Mouse (Mus musculus) retina, embryonic 14.5 days (tissue): ENCODE measurements at regions not wholly inside any gene's neighbourhood (a gene's known extent, or its start where the extent isn't known, plus 50 kb on each side); places are given as distances from the start of the nearest gene placed in this dataset.

Experiments
- DNase-seq: peaks from one replicate; pipeline ENCODE4 v3.0.0-alpha.2; 2015; ENCODE audit warnings: low spot score

DNA sequence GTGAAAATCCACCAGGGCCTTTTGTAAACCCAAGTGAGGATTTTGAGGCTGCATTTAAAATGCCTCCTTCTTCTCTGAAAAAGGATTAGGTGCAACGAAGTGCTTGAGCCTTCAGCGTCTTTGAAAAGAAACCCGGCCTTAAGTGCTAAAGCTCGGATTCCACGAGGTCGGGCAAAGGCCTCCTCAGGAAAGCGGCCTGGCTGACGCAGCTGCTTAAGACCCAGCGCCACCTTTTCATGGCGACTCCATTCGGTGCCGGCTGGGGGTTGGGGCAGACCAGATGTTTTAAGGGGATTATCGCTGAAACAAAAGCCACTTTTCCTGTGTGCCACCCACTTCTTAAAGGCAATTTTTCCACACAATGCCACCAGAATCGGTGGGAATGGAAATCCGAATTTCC, 61.6 kb upstream of the 4932438H23Rik start:
- no peak for DNase-seq

DNA sequence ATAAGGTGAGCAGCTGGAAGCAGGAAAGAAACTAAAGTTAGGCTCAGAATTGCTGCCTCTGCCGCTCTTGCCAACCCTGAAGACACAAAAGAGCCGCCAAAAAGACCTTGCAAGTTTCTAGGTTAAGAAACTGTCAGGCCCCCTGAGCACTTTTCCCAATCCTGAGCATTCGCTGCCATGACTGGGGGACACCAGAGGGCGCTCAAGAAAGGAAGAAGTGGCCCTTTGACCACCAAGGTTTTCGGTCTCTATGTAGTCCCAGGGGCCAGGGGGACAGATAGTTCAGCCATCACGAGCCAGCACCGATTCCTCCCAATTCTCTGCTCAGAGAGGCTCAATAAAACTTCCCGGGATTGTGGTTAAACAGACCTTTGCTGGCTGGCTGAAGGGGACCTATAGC, 64.6 kb upstream of the Olig2 start:
- DNase-seq = peak; percentile 77

DNA sequence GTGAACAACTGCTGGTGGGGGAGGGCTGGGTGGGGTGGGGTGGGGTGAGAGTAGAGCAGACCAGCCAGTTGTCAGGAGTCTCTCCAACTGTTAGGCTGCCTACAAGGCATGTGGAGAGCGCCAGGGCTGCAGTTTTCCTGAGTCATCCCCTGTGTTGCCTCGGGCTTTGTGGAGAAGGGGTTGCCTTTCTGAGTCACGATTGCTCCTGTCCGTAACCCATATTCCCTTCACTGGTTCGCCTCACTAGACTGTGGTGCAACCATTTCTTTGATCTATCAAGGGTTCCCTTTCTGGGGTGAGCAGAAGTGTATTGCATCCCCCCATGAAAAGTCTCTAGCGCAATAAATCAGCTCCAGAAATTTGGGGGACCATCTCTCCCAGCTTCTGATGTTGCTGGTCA, 63.6 kb upstream of the Olig2 start:
- DNase-seq = no peak

DNA sequence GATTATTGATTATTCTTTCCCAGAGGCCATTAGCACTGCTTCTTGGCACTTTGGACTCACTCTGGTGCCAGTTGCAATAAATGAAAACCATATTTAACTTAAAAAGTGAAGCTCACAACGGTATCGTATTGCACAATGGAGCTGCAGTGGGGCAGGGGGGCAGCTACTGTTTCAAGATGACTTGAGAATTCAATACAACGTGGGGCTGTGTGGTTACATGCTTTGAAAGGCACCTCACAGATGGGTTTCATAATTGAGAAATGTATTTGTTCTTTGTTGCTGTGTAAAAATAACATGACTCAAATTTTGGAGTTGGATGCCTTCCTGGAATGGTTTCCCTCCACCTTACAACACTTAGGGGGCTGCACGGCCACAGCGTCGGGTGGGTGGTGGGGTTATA, 62.9 kb upstream of the Olig2 start:
- DNase-seq = no peak

DNA sequence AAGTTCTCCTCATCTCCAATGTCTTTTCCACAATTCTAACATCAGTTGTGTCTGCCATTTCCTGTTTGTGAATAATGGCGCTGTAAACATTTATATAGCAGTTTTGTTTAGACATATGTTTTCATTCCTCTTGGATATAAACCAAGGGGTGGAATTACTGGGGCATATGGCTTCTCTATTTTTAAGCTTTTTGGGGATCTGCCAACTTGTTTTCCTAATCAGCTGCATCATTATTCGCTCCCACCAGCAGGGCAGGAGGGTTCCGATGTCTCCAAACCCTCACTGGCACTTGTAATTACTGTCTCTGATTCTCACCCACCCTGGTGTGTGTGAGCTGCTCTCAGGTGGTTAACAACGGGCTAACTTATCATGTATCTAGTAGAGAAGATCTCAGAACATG, 59.4 kb upstream of the Olig2 start:
- no peak for DNase-seq

DNA sequence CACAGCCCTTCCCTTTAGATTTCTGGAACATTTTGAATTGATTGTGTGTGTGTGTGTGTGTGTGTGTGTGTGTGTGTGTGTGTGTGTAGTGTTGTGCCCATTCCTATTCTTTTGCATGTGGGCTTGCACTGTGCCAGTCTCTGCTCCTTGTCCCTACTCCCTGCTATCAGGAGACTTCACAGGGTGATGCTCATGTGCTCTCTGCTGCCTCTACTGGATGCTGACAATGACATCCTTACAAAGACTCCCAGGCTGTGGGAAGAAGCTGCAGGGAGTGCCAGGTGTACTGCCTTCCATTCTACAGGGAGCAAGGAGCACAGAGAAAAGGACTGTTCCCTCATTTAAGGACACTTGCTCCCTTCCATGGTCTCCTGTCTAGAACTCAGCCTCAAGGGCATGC, 58.4 kb upstream of the Olig2 start:
- DNase-seq = peak; percentile 82

DNA sequence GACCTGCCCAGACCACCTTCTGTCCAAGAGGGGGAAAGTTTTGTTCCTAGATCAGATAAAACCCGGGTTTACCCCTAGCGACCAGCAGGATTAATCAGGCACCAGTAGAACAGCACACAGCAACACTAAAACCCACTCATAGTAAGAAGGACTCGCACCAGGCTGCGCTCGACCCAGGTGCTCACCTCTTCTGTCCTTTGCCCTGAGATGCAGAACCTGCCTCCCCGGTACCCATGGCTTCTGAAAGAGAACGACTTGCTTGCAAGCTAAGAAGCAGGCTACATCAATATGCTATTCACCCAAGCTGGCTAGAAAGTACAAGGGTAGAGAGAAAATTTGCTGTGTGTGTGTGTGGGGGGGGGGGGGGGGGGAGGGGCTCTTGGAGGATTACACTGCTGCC, 56.9 kb upstream of the Olig2 start:
- DNase-seq = no peak

DNA sequence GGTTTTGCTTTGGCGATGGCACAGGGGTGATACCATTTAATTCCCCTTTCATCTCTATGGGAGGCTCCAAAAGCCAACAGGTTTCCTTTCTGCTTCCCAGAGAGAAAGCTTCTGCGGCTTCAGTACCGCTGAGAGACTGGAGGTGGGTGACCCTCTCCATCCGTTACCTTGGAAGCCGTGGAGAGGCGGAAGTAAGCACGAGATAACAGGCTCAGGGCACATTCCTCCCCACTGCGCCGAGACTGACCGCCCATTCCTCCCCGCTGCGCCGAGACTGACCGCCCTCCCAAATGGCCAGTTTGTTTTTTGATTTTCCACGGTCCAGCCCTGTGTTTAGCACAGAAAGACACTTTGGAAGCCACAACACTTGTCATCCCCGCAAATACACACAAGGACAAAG, 55.4 kb upstream of the Olig2 start:
- peak; percentile 53 for DNase-seq

DNA sequence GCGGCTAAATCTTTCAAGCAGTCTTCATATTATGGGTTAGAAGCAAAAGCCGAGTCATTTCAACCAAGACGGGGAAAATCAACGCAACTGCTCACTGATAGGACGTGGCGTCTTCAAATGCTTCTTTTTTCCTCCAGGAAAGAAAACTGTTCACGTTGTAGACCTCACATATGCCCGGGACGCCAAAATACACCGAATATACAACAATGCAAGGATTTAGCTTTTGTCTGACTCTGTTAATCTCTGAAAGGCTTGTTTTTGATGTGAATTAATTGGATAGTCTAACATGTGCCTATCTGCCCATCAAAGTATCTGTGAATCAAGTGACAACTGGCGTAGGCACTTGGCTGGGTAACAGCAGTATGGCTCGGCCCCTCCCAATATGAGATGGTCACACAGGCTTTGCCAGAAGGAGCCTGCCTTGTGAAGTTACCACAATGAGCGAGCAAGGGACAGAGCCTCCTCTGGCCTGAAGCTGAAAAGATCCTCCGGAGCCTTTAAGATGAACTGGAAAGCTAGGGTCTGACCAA, 53.3 kb upstream of the Olig2 start:
- no peak for DNase-seq

DNA sequence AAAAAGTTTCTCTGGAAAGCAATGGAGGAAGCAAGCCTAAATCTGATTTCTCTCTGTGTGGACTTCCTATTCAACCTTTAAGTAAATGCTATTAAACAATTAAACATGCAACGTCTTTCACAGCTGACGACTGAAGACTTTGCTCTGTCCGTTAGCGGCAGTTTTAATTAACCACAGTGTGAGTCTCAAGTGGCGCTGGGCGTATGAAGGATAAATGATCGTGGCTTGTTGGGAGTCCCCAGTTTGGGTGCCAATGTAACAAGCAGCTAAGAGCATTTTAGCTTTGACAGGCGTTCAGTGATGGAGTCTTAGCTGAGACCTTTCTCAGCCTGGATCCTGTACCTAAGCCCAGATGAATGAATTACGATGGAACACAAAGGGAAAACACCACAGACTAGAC, 52.7 kb upstream of the Olig2 start:
- DNase-seq = no peak

DNA sequence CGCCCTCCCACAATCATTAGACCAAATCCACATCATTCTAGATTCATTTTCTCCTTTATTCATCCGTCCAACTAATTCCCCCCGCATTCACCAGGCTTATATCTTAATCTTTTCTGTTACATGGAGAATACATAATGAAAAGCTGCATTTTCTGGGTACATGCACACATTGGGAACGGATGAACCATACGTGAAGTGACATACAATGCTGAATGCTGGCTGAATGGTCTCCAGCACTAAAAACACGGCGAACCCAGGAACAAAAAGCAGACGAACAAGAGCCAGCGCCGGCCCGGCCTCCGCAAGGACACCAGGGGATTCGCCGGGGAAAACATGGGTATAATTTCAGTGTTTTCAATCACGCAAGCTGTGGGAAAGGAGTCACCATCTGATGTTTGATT, 52.0 kb upstream of the Olig2 start:
- peak; percentile 58 for DNase-seq

DNA sequence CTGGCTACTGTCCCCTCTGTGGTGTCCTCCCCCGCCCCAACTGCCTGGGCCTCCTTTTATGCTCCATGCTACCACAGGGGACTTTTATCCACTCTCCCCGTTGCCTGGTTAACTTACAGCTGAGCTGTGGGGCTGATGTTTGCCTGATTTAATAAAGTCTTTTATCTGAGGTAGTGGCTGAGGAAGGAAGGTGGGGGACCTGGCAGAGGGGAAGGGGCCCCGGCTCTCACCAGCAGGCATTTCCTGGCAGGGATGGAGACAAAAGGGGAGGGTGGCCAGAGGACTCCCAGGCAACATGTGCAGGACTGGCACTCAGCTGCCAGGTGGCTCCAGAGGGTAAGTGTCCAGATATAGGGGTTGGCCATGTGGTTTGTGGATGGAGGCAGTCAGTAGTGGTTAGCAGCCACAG, 51.4 kb upstream of the Olig2 start:
- peak; percentile 52 for DNase-seq

DNA sequence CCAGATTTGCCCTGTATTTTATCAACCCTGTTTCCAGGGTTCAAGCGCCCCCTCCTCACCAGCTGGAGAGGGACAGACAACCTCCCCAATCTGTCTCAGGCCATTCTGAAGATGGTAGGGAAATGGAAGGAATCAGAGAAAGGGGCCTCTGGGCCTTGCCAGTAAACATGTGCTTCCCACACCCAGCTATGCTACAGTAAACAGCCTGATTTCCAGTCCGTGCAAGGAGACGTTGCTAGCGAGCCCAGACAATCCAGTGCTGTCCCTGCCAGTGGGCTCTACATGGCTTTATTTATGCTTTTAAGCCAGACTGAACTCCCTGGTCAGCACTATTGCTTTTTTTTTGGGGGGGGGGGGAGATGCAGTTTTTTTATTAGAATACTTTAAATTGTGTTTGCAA, 50.9 kb upstream of the Olig2 start:
- DNase-seq = no peak
